Mouse (Mus musculus) heart, embryonic 12.5 days (tissue): ENCODE data around the gene Rac2. TPM values are rescaled to one million over a fixed set of nuclear protein-coding genes. Genes with fewer than 3 reads are reported as not detected.

Experiments used
- ATAC-seq: fragments of 200-750 bp; cut with Nextera tagmentation; 2 replicates; pipeline ENCODE4 v1.8.0; 2017; ENCODE audit warnings: moderate TSS enrichment, moderate library complexity; ENCODE audit not compliant: insufficient number of reproducible peaks, low FRiP score
- H3K27ac ChIP-seq: fragments of 300-500 bp; sonication (generic); 2 replicates; pipeline ENCODE4 v1.5.1; 2016; ENCODE audit warnings: mild to moderate bottlenecking, moderate library complexity; ENCODE audit not compliant: poor library complexity, severe bottlenecking
- H3K27me3 ChIP-seq: fragments of 300-500 bp; sonication (generic); replicated peaks from 2 replicates; pipeline ENCODE4 v1.6.1; 2016; ENCODE audit warnings: mild to moderate bottlenecking, moderate library complexity
- H3K36me3 ChIP-seq: fragments of 300-500 bp; sonication (generic); 2 replicates; pipeline ENCODE4 v1.6.1; 2016; ENCODE audit warnings: mild to moderate bottlenecking, moderate library complexity
- H3K4me1 ChIP-seq: fragments of 300-500 bp; sonication (generic); replicated peaks from 2 replicates; pipeline ENCODE4 v1.6.1; 2016; ENCODE audit warnings: mild to moderate bottlenecking
- H3K4me2 ChIP-seq: fragments of 300-500 bp; sonication (generic); 2 replicates; pipeline ENCODE4 v1.6.1; 2016; ENCODE audit warnings: mild to moderate bottlenecking, moderate library complexity
- H3K4me3 ChIP-seq: fragments of 300-500 bp; sonication (generic); 2 replicates; pipeline ENCODE4 v1.5.1; 2016; ENCODE audit warnings: mild to moderate bottlenecking
- H3K9ac ChIP-seq: fragments of 300-500 bp; sonication (generic); 2 replicates; pipeline ENCODE4 v1.6.1; 2016; ENCODE audit warnings: mild to moderate bottlenecking, moderate library complexity
- H3K9me3 ChIP-seq: fragments of 300-500 bp; sonication (generic); replicated peaks from 2 replicates; pipeline ENCODE4 v1.6.1; 2016; ENCODE audit warnings: mild to moderate bottlenecking, moderate library complexity
- WGBS: fragments of 180-500 bp; shearing (Covaris S2); methylation state at CpG from one replicate; pipeline ENCODE4 v1.1.7; 2016; 5-methylcytosine and 5-hydroxymethylcytosine counted together
- polyA plus RNA-seq: library from polyadenylated mRNA; unstranded; fragments of >200 nt; fragmentation: Nextera tagmentation; extraction: Ambion mirVana; gene quantifications from 2 replicates; pipeline ENCODE4 v1.2.1, GENCODE M21; 2016

Rac2 gene
- polyA plus RNA-seq = 5.5 and 6.9 TPM in 2 replicates

DNA sequence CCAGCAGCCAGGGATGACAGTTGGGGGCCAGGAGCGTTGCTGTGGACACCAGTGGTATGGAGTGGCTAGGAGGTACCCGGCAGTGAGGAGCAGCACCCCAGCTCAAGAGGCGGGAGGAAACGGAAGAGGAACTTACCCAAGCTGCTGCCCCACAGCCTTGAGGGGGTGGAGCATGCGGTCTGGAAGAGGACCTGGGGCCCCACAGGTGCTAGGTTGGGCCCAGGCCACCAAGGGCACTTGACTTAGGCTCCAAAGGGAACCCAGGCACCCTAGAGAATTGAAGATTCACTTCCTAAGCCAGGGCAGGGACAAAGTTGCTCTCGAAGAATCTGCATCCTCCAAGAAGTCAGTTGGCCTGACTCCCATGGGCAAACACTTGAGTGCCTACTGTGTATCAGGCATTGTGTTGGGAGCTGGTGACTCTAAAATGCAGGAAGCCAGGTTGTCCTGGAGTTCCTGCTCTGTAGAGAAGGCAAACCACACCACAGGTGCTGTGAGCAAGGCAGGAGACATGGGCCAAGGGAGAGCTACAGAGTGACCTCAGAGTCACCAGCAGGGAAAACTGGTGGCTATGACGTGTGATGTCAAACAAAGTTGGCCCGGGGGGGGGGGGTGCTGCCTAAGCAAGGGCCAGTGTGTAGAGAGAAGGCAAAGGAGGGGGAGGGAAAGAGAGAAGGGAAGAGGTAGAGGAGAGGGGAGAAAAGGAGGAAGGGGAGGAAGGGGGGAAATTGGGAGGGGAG lies at the start of gene Rac2:
Gene Rac2 (minus strand): TSS at position 126 of the 740 bp plus-strand sequence.
- H3K4me2 ChIP-seq = peak within 1 kb of the TSS; percentile 23
- H3K4me1 ChIP-seq = peaks cover 20% of the 10 kb centered on the region
- H3K27ac ChIP-seq = peak within 1 kb of the TSS; percentile 46; the same call in 1 of the 2 replicates
- peak within 1 kb of the TSS; percentile 32; the same call in 1 of the 2 replicates for H3K9ac ChIP-seq
- H3K27me3 ChIP-seq = no peaks in the 10 kb centered on the region
- 77% methylated on average over 8 of the region's 8 CpGs for WGBS
- no peaks in the 10 kb centered on the region for H3K36me3 ChIP-seq
- ATAC-seq = no peak
- H3K4me3 ChIP-seq = no peak within 1 kb of the TSS
- H3K9me3 ChIP-seq = peaks cover 3% of the 10 kb centered on the region; the same call in 1 of the 2 replicates

DNA sequence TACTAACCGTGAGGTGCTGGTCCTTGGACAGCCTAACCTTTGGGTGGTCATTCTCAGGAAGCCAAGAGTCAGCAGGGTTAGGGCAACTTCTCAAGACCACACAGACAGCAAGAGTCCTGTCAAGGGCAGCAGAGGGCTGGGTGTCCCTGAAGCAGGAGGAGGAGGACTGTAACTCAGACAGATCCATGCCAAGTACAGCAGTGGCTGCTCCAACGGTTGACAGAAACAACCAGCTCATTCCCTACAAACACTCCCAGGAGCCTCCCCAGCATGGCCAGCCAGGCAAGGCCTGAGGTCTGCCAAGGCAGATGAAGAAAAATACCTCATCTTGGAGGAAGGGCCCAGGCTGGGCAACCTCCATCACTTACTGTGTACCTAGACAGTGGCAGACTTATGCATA lies 44.4 kb upstream of the Rac2 start:
- Histone ChIP-seq H3K9me3 (no peaks in the 10 kb centered on the region), H3K27me3 (peaks cover 33% of the 10 kb centered on the region), H3K4me2 (no peak overlapping the region), H3K9ac (no peak overlapping the region), H3K4me3 (no peak overlapping the region), H3K4me1 (no peaks in the 10 kb centered on the region), H3K27ac (no peak overlapping the region), H3K36me3 (no peaks in the 10 kb centered on the region)
- no peak for ATAC-seq
- WGBS = 86% methylated on average over 2 of the region's 2 CpGs

DNA sequence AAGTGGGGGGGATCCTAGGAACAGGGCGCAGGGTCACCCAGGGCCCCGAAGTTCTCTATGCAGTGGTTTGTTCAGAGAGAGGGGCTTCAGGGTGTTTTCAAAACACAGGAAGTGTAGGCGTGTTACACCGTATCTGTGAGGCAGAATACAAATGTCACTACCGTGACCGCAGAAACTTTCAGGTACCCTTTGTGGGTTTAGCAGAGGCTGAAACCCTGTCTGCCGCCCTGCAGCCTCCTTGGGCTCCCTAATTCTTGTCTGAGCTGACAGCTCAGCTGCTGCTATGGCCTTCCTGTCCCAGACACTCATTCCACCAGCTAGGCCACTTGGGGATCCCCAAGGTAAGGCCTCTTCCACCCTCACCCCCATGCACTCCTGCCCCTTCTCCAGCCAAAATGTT lies 42.0 kb upstream of the Rac2 start:
- Histone ChIP-seq H3K36me3 (no peaks in the 10 kb centered on the region), H3K4me2 (no peak overlapping the region), H3K9ac (no peak overlapping the region), H3K27ac (no peak overlapping the region), H3K4me3 (no peak overlapping the region), H3K27me3 (peaks cover 16% of the 10 kb centered on the region; the same call in 1 of the 2 replicates), H3K4me1 (peaks cover 7% of the 10 kb centered on the region), H3K9me3 (no peaks in the 10 kb centered on the region)
- WGBS = 81% methylated on average over 7 of the region's 7 CpGs
- ATAC-seq = no peak

DNA sequence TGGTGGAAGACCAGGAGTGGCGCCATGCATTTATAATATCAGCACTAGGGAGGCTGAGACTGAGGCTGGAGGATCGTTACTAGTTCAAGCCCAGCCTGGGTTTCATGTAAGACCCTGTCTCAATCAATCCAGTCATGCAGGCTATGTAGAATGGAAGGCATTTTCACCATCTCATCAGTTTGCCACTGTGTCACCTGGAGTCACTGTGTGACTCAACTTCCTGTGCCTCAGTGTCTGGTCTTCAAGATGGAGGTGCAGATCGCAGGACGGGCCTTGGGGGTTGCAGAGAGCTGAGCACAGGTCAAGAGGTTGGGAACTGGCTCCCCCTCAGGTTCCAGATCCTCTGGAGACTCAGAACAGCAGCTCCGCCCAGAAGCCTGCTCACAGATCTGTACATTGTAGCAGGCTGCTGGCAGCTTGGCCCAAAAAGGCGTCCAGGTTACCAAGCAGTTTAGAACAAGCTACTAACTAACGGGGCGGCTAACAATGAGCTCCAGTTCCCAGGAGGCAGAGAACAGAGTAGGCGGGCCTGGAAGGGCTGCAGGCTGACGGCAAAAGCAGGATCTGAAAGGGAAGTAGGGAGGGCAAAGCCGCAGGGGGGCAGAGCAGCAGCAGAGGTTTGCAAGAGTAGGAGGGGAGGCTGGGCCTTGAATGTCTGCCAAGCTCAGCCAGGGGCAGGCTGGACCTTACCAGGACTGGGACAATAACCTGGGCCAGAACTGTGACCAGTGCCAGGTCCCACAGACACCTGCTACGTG lies 38.3 kb upstream of the Rac2 start:
- Histone ChIP-seq H3K27ac (no peak overlapping the region), H3K9me3 (no peaks in the 10 kb centered on the region), H3K9ac (no peak overlapping the region), H3K27me3 (0 out of 2 replicates have a peak, but pooled peaks cover 7% of the 10 kb centered on the region), H3K4me3 (no peak overlapping the region), H3K4me1 (peaks cover 7% of the 10 kb centered on the region), H3K36me3 (no peaks in the 10 kb centered on the region), H3K4me2 (no peak overlapping the region)
- ATAC-seq = no peak
- 40% methylated on average over 12 of the region's 12 CpGs for WGBS

DNA sequence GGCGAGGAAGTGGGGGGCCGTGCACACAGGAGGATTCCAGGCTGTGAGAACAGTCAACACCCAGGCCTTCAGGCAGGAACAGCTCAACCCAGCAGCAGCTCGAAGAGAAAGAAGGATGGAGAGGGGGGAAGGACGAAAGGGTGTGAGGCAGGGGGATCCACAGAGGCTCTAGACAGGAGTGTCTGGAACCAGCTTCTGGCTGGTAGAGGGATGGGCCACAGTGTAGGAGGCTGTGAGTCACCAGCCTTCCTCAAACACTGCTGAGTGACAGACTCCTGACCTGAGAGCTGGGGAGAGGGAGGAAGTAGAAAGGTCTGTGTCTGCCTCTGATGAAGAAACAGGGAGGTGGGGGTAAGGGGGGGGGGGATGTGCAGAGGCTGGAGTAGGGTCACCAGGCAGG lies 34.9 kb upstream of the Rac2 start:
- Histone ChIP-seq H3K4me3 (no peak overlapping the region), H3K27ac (no peak overlapping the region), H3K4me1 (peaks cover 7% of the 10 kb centered on the region), H3K36me3 (no peaks in the 10 kb centered on the region), H3K9me3 (no peaks in the 10 kb centered on the region), H3K4me2 (no peak overlapping the region), H3K9ac (no peak overlapping the region), H3K27me3 (0 out of 2 replicates have a peak, but pooled peaks cover 7% of the 10 kb centered on the region)
- peak; percentile 36; the same call in 1 of the 2 replicates for ATAC-seq
- WGBS = 44% methylated on average over 4 of the region's 4 CpGs

DNA sequence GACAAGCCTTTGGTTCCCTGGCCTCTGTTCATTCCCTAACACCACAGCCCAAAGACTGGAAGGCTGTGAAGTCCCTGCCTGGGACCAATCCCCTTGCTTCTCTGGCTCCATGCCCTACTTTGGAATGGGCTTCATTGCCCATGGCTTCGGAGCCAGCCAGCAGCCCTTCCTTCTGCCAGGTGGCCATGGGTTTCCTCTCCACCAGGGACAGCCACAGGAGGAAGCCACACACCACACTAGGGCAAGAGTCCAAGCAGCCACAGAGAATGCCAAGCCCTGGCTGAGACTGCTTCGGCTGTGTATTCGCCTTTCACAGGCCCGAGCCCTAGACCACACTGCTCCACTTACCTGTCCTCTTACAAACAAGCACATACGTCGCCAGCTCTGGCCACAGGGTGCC lies 33.5 kb upstream of the Rac2 start:
- no peak for ATAC-seq
- Histone ChIP-seq H3K27me3 (0 out of 2 replicates have a peak, but pooled peaks cover 7% of the 10 kb centered on the region), H3K9ac (no peak overlapping the region), H3K36me3 (no peaks in the 10 kb centered on the region), H3K4me1 (peaks cover 4% of the 10 kb centered on the region), H3K4me2 (no peak overlapping the region), H3K9me3 (no peaks in the 10 kb centered on the region), H3K27ac (no peak overlapping the region), H3K4me3 (no peak overlapping the region)
- 81% methylated on average over 6 of the region's 6 CpGs for WGBS

DNA sequence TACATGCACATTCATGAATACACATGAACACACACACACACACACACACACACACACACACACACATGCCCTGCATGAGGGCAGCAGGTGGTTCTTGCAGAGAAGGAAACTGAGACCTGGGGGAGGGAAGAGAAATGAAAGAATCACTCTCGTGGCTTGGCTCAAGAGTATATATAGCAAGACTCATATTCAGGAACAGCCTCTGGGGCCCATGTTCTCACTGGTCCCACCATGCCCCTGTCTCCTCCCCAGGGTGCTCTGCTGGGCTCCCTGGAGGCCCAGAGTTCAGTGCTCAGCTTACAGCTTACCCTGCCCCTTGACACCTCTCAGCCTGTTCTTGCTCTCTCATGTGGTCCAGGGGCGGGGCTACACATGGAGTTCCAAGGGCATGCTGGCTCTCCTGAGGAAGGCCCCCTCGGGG lies 32.8 kb upstream of the Rac2 start:
- no peaks in the 10 kb centered on the region for H3K9me3 ChIP-seq
- no peaks in the 10 kb centered on the region; the same call in 1 of the 2 replicates for H3K4me1 ChIP-seq
- no peak for ATAC-seq
- no peaks in the 10 kb centered on the region for H3K36me3 ChIP-seq
- no peak overlapping the region for H3K4me2 ChIP-seq
- no peak overlapping the region for H3K27ac ChIP-seq
- no peak overlapping the region for H3K9ac ChIP-seq
- no peak overlapping the region for H3K4me3 ChIP-seq
- 43% methylated on average over 3 of the region's 3 CpGs for WGBS
- H3K27me3 ChIP-seq = 0 out of 2 replicates have a peak, but pooled peaks cover 3% of the 10 kb centered on the region

DNA sequence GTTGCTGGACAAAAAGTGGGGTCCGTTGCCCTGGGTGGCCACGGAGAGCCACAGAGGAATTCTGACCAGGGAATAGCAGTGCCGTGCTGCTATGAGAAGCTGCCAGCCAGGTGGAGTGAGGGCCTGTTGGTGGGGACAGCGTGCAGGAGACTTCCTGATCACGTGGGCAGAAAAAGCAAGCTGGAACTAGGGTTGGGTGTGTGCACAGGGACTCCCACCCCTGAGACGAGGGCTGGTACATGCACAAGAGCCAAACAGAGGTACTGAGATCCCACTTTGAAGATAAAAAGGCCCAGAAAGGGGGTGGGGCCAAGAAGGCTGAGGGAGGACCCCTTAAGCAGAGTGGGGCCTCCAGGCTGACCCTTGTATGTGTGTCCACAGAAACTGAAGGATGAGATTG lies 31.7 kb upstream of the Rac2 start:
- H3K27me3 ChIP-seq = no peaks in the 10 kb centered on the region
- H3K4me2 ChIP-seq = no peak overlapping the region
- H3K9ac ChIP-seq = no peak overlapping the region
- no peak overlapping the region for H3K27ac ChIP-seq
- whole genome bisulfite sequencing = 68% methylated on average over 6 of the region's 6 CpGs
- no peak for ATAC-seq
- H3K36me3 ChIP-seq = no peaks in the 10 kb centered on the region
- H3K4me1 ChIP-seq = no peaks in the 10 kb centered on the region; the same call in 1 of the 2 replicates
- H3K4me3 ChIP-seq = no peak overlapping the region
- no peaks in the 10 kb centered on the region for H3K9me3 ChIP-seq

DNA sequence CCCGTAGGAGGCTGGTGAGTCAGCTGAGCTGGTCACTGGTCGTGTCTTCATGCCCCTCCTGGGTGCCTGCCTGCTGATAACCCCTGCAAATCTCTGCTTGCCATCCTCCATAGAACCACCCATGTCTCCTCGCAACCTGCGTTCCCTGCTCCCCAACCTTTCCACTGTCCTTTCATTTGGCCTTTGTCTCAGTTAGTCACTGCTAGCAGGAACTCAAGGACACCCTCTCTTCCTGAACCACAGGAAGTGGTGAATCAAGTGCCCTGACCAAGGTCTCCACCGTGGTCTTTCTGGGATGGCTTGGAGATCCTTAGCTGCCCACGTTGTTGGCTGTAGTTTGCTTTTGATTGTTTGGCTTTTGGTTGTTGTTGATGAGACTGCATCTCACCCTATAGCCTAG lies 28.6 kb upstream of the Rac2 start:
- H3K36me3 ChIP-seq = no peaks in the 10 kb centered on the region
- no peak overlapping the region for H3K9ac ChIP-seq
- H3K9me3 ChIP-seq = no peaks in the 10 kb centered on the region
- ATAC-seq = no peak
- 0 out of 2 replicates have a peak, but pooled peaks cover 6% of the 10 kb centered on the region for H3K27me3 ChIP-seq
- H3K4me3 ChIP-seq = no peak overlapping the region
- H3K27ac ChIP-seq = no peak overlapping the region
- 66% methylated on average over 6 of the region's 6 CpGs for WGBS
- no peak overlapping the region for H3K4me2 ChIP-seq
- no peaks in the 10 kb centered on the region for H3K4me1 ChIP-seq

DNA sequence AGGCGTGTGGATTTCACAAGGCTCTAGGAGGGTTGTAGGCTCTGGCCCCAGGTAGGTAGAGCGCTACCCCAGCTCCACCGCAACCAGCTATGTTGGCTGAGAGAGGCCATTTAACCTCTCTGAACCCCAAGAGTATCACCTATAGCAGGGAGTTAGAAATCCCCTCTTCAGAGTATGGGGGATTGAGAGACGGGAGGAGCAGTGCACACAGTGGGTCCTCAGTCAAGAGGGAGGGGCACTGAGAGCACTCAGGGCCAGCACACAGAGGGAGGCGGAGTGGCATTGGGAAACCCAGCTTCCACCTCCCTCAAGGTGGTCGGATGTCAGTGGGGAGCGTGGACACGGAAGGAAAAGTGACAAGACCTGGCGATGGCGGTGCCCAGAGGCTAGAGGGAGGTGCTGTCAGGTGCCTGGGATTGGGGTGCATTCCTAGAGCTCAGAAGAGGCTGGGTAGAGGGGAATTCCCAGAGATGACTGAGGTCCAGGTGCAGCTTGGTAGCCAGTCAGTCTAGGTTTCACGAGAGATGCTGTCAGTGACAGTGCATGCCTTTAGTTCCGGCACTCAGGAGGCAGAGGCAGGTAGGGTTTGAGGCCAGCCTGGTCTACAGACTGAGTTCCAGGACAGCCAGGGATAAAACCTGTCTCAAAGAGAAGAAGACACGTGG lies 27.1 kb upstream of the Rac2 start:
- Histone ChIP-seq H3K9ac (no peak overlapping the region), H3K27ac (no peak overlapping the region), H3K9me3 (no peaks in the 10 kb centered on the region), H3K4me3 (no peak overlapping the region), H3K4me1 (no peaks in the 10 kb centered on the region), H3K27me3 (0 out of 2 replicates have a peak, but pooled peaks cover 6% of the 10 kb centered on the region), H3K36me3 (no peaks in the 10 kb centered on the region), H3K4me2 (no peak overlapping the region)
- ATAC-seq = no peak
- whole genome bisulfite sequencing = 73% methylated on average over 13 of the region's 13 CpGs

DNA sequence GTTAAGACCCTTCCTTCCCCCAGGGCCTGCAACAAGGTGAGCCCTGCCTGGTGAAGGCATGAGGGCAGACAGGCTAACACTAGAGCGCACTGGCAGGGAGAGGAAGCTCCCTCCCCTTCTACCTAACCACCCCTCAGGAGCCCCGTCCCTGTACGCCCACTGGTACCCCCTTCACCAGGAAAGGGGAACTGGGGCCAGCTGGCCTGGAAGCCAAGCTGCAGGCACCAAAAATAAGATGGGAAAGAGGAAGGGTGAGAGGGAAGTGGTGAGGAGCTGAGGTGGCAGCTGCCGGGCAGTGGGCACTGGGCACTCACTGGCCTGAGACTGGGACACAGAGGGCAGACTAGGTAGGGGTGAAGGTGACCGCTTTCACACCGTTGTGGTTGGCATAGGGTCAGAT lies 26.5 kb upstream of the Rac2 start:
- H3K4me1 ChIP-seq = no peaks in the 10 kb centered on the region
- ATAC-seq = no peak
- H3K36me3 ChIP-seq = no peaks in the 10 kb centered on the region
- H3K9ac ChIP-seq = no peak overlapping the region
- WGBS = 80% methylated on average over 6 of the region's 6 CpGs
- H3K9me3 ChIP-seq = no peaks in the 10 kb centered on the region
- H3K27ac ChIP-seq = no peak overlapping the region
- H3K4me3 ChIP-seq = no peak overlapping the region
- H3K4me2 ChIP-seq = no peak overlapping the region
- H3K27me3 ChIP-seq = 0 out of 2 replicates have a peak, but pooled peaks cover 6% of the 10 kb centered on the region
